Mouse (Mus musculus) induced T-regulatory cell, adult 2 months (primary cell): ENCODE results near the gene Chrm2.

ENCODE experiments used
- DNase-seq: peaks from one replicate; pipeline ENCODE4 v3.0.0-alpha.2; 2012; ENCODE audit warnings: low read depth

Chrm2 gene

GRCm38 (mm10) chr6:36517242-36517641, 129.4 kb downstream of the Chrm2 start:
- no peak for DNase-seq

- DNase-seq = no peak
Observed at GRCm38 (mm10) chr6:36523599-36523998, 135.7 kb downstream of the Chrm2 start.

- no peak for DNase-seq
Observed at GRCm38 (mm10) chr6:36528509-36528908, 140.6 kb downstream of the Chrm2 start.

- DNase-seq = no peak
Observed at GRCm38 (mm10) chr6:36541247-36541646, 153.4 kb downstream of the Chrm2 start.

GRCm38 (mm10) chr6:36566886-36567285, 179.0 kb downstream of the Chrm2 start:
- DNase-seq = no peak
